Mouse (Mus musculus) yolk sac, embryonic 10.5 days (tissue): ENCODE measurements around the gene Mcoln2.

Experiments
- DNase-seq: peaks from one replicate; pipeline ENCODE4 v3.0.0-alpha.2; 2017; ENCODE audit warnings: low spot score

Mcoln2 gene

GRCm38 (mm10) chr3:146227427-146227826 is 77.8 kb downstream of the Mcoln2 start:
- DNase-seq = no peak

GRCm38 (mm10) chr3:146228559-146229310 is 79.1 kb downstream of the Mcoln2 start:
- no peak for DNase-seq

- no peak for DNase-seq
These were observed 83.1 kb downstream of the Mcoln2 start for GRCm38 (mm10) chr3:146232708-146233107.

- DNase-seq = no peak
These were observed 84.1 kb downstream of the Mcoln2 start for GRCm38 (mm10) chr3:146233741-146234140.

GRCm38 (mm10) chr3:146234530-146234929 is 84.9 kb downstream of the Mcoln2 start:
- DNase-seq = no peak

GRCm38 (mm10) chr3:146236280-146236679 is 86.6 kb downstream of the Mcoln2 start:
- no peak for DNase-seq

GRCm38 (mm10) chr3:146237676-146238075 is 88.0 kb downstream of the Mcoln2 start:
- DNase-seq = no peak

GRCm38 (mm10) chr3:146244630-146245029 is 95.0 kb downstream of the Mcoln2 start:
- DNase-seq = no peak
